Mouse (Mus musculus): ENCODE measurements around the gene Ptpn1.

DNA sequence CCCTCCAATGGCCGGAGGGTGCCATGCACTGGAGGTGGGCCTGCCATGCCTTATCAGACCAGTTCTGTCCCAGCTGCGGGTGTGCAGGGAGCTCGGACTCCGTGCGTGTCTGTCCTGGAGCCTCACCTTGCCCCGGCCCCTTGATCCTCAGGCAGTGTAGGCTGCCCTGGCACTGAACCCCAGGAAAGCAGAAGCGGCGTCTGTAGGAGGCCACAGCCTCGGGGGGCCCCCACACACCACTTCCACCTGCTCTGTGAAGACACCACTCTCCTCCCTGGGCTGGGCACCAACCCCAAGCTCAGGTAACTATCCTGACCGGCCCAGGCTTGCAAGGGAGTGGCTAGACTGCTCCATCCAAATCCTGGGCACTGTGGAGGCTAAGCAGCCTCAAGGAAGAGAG is 48.5 kb downstream of the Ptpn1 start:
- TF ChIP-seq CTCF (IDR thresholded peaks at IDR 0.05; ENCODE audit: control insufficient read depth, insufficient read depth, low read length) (no peak), POLR2A (IDR thresholded peaks at IDR 0.05; ENCODE audit: borderline replicate concordance, control insufficient read depth, low read depth, low read length) (no peak)

Data from bone marrow, adult 2 months (tissue).